Mouse (Mus musculus) MEL (cell line): ENCODE results near the gene Slc6a3. TPM values are rescaled to one million over a fixed set of nuclear protein-coding genes. Genes with fewer than 3 reads are reported as not detected.

Experiments used
- DNase-seq: peaks from one replicate; pipeline ENCODE4 v3.0.0; 2011; ENCODE audit warnings: low read depth, low spot score
- H3K27ac ChIP-seq: 2 replicates; pipeline ENCODE4 v1.5.1; 2012; ENCODE audit warnings: low read depth, mild to moderate bottlenecking, control low read depth, low read length, moderate library complexity; ENCODE audit not compliant: control insufficient read depth
- H3K27me3 ChIP-seq, 2 experiments: fragments of 150-350 bp in 1 of 2; sonication (generic) in 1 of 2; 2 replicates each; pipeline ENCODE4 v1.6.1; 2012; ENCODE audit warnings: low read length in 2 of 2, mild to moderate bottlenecking in 2 of 2, improper control_type of control experiment in 1 of 2, moderate library complexity in 1 of 2; ENCODE audit not compliant: insufficient read depth in 2 of 2, control insufficient read depth in 1 of 2
- H3K36me3 ChIP-seq, 2 experiments: 2 replicates each; pipeline ENCODE4 v1.6.1; 2012 to 2014; ENCODE audit warnings: low read length in 2 of 2, improper control_type of control experiment in 1 of 2, inconsistent platforms in 1 of 2, mild to moderate bottlenecking in 1 of 2; ENCODE audit not compliant: insufficient read depth in 2 of 2, control insufficient read depth in 1 of 2
- H3K4me1 ChIP-seq, 2 experiments: fragments of 150-350 bp in 1 of 2; sonication (generic) in 1 of 2; 2 replicates each; pipeline ENCODE4 v1.6.1; 2012; ENCODE audit warnings: low read length in 2 of 2, improper control_type of control experiment in 1 of 2, mild to moderate bottlenecking in 1 of 2; ENCODE audit not compliant: insufficient read depth in 2 of 2, control insufficient read depth in 1 of 2
- H3K4me3 ChIP-seq, 2 experiments: fragments of 150-350 bp in 1 of 2; sonication (generic) in 1 of 2; 2 replicates each; pipeline ENCODE4 v1.5.1; 2012; ENCODE audit warnings: low read depth in 2 of 2, low read length in 2 of 2, mild to moderate bottlenecking in 2 of 2, moderate library complexity in 2 of 2, control low read depth in 1 of 2, improper control_type of control experiment in 1 of 2; ENCODE audit not compliant: control insufficient read depth in 1 of 2, insufficient read depth in 1 of 2
- H3K79me2 ChIP-seq: 2 replicates; pipeline ENCODE4 v1.6.1; 2012; ENCODE audit warnings: mild to moderate bottlenecking, low read length, moderate library complexity; ENCODE audit not compliant: control insufficient read depth, poor library complexity, insufficient read depth
- H3K9ac ChIP-seq: 2 replicates; pipeline ENCODE4 v1.6.1; 2012; ENCODE audit warnings: low read depth, mild to moderate bottlenecking, control low read depth, low read length, moderate library complexity; ENCODE audit not compliant: control insufficient read depth, poor library complexity, severe bottlenecking
- H3K9me3 ChIP-seq: fragments of 150-350 bp; sonication (generic); replicated peaks from 2 replicates; pipeline ENCODE4 v1.6.1; 2012; ENCODE audit warnings: mild to moderate bottlenecking, low read length, improper control_type of control experiment, moderate library complexity; ENCODE audit not compliant: insufficient read depth
- BHLHE40 ChIP-seq: IDR thresholded peaks from 2 replicates; pipeline ENCODE4 v1.6.1; 2012; ENCODE audit warnings: low read depth, mild to moderate bottlenecking, inconsistent platforms, low read length, improper control_type of control experiment, borderline replicate concordance
- CHD1 ChIP-seq: IDR thresholded peaks from 2 replicates; pipeline ENCODE4 v1.6.1; 2012; ENCODE audit warnings: low read depth, mild to moderate bottlenecking, inconsistent platforms, low read length, improper control_type of control experiment
- CTCF ChIP-seq, 3 experiments: IDR thresholded peaks in 2 of 3; conservative IDR thresholded peaks in 1 of 3; 2 replicates each; pipeline ENCODE4 v1.5.1; 2011 to 2012; ENCODE audit warnings: low read length in 3 of 3, low read depth in 2 of 3, mild to moderate bottlenecking in 2 of 3, improper control_type of control experiment in 1 of 3, inconsistent platforms in 1 of 3, mixed read lengths in 1 of 3, moderate library complexity in 1 of 3; ENCODE audit not compliant: control insufficient read depth in 1 of 3, insufficient read depth in 1 of 3, poor library complexity in 1 of 3, severe bottlenecking in 1 of 3
- GATA1 ChIP-seq: IDR thresholded peaks from 2 replicates; pipeline ENCODE4 v1.6.1; 2011; ENCODE audit warnings: low read depth, low read length, improper control_type of control experiment
- MAFK ChIP-seq: IDR thresholded peaks from 2 replicates; pipeline ENCODE4 v1.6.1; 2011; ENCODE audit warnings: low read depth, mild to moderate bottlenecking, low read length, improper control_type of control experiment, borderline replicate concordance
- MAZ ChIP-seq: IDR thresholded peaks from 2 replicates; pipeline ENCODE4 v1.6.1; 2012; ENCODE audit warnings: low read depth, mild to moderate bottlenecking, inconsistent platforms, low read length, improper control_type of control experiment
- MXI1 ChIP-seq: IDR thresholded peaks from 2 replicates; pipeline ENCODE4 v1.6.1; 2011; ENCODE audit warnings: mild to moderate bottlenecking, low read depth, low read length, improper control_type of control experiment
- MYB ChIP-seq: IDR thresholded peaks from 2 replicates; pipeline ENCODE4 v1.6.1; 2011; ENCODE audit warnings: mild to moderate bottlenecking, low read depth, low read length, improper control_type of control experiment
- NRF1 ChIP-seq: IDR thresholded peaks from 2 replicates; pipeline ENCODE4 v1.6.1; 2014; ENCODE audit warnings: low read depth, mild to moderate bottlenecking, inconsistent platforms, low read length, improper control_type of control experiment, moderate library complexity; ENCODE audit not compliant: poor library complexity, insufficient read depth, severe bottlenecking
- POLR2A ChIP-seq, 2 experiments: IDR thresholded peaks; 2 replicates each; pipeline ENCODE4 v1.6.1; 2011 to 2012; ENCODE audit warnings: low read length in 2 of 2, mild to moderate bottlenecking in 2 of 2, control low read depth in 1 of 2, improper control_type of control experiment in 1 of 2, low read depth in 1 of 2, moderate library complexity in 1 of 2; ENCODE audit not compliant: control insufficient read depth in 1 of 2, insufficient read depth in 1 of 2, poor library complexity in 1 of 2
- RAD21 ChIP-seq: IDR thresholded peaks from 2 replicates; pipeline ENCODE4 v1.6.1; 2011; ENCODE audit warnings: mild to moderate bottlenecking, low read depth, low read length, improper control_type of control experiment
- RCOR1 ChIP-seq: IDR thresholded peaks from 2 replicates; pipeline ENCODE4 v1.6.1; 2012; ENCODE audit warnings: low read depth, mild to moderate bottlenecking, inconsistent platforms, low read length, improper control_type of control experiment
- SMC3 ChIP-seq: IDR thresholded peaks from 2 replicates; pipeline ENCODE4 v1.6.1; 2011; ENCODE audit warnings: low read depth, low read length, improper control_type of control experiment
- USF2 ChIP-seq, 2 experiments: IDR thresholded peaks; 2 replicates each; pipeline ENCODE4 v1.6.1; 2011 to 2012; ENCODE audit warnings: improper control_type of control experiment in 2 of 2, low read length in 2 of 2, borderline replicate concordance in 1 of 2, inconsistent platforms in 1 of 2, low read depth in 1 of 2, mild to moderate bottlenecking in 1 of 2; ENCODE audit not compliant: insufficient read depth in 1 of 2
- ZC3H11A ChIP-seq: IDR thresholded peaks from 2 replicates; pipeline ENCODE4 v1.6.1; 2012; ENCODE audit warnings: low read depth, mild to moderate bottlenecking, inconsistent platforms, low read length, improper control_type of control experiment
- ZMIZ1 ChIP-seq: IDR thresholded peaks from 2 replicates; pipeline ENCODE4 v1.6.1; 2012; ENCODE audit warnings: low read depth, mild to moderate bottlenecking, inconsistent platforms, low read length, improper control_type of control experiment, moderate library complexity
- polyA plus RNA-seq, 2 experiments: library from polyadenylated mRNA; stranded (reverse) in 1 of 2; unstranded in 1 of 2; fragments of >175 nt in 1 of 2; fragments of >200 nt in 1 of 2; gene quantifications; 2 replicates each; pipeline versions ENCODE4 v1.2.1 to v1.2.4; 2012; ENCODE audit warnings: low replicate concordance in 2 of 2, low read depth in 1 of 2; ENCODE audit not compliant: insufficient read length in 2 of 2, insufficient read depth in 1 of 2, missing spikeins in 1 of 2
- total RNA-seq: library from RNA; depleted of rRNA; stranded (reverse); fragments of 300-350 nt; gene quantifications from 2 replicates; pipeline ENCODE4 v1.2.3, GENCODE M21; 2012

Slc6a3 gene
- total and polyA plus RNA-seq, 3 experiments: 0.08 to 0.10 TPM; not detected in 1

GRCm38 (mm10) chr13:73509869-73510268 is 26.7 kb upstream of the Slc6a3 start:
- TF ChIP-seq RCOR1 (no peak), NRF1 (no peak), MAZ (no peak), MXI1 (no peak), CTCF (IDR thresholded peaks at IDR 0.05 in 2 of 3, conservative IDR thresholded peaks at IDR 0.05 in 1 of 3; ENCODE audit: control insufficient read depth in 1 of 3, insufficient read depth in 1 of 3, low read depth in 2 of 3, low read length in 3 of 3, poor library complexity in 1 of 3, severe bottlenecking in 1 of 3) (no peak), ZMIZ1 (no peak), RAD21 (no peak), USF2 (IDR thresholded peaks at IDR 0.05; ENCODE audit: borderline replicate concordance in 1 of 2, insufficient read depth in 1 of 2, low read depth in 1 of 2, low read length in 2 of 2) (no peak), MAFK (no peak), GATA1 (no peak), POLR2A (IDR thresholded peaks at IDR 0.05; ENCODE audit: control insufficient read depth in 1 of 2, insufficient read depth in 1 of 2, low read depth in 1 of 2, low read length in 2 of 2, poor library complexity in 1 of 2) (no peak)
- Histone ChIP-seq H3K9me3 (no peaks in the 10 kb centered on the region), H3K27me3 (no peaks in the 10 kb centered on the region), H3K36me3 (peaks cover 0 to 2% of the 10 kb centered on the region in 2 experiments; a peak in 1 of 4 replicates), H3K4me1 (no peaks in the 10 kb centered on the region), H3K4me3 (no peak overlapping the region), H3K9ac (no peak overlapping the region), H3K79me2 (no peaks in the 10 kb centered on the region), H3K27ac (no peak overlapping the region)
- DNase-seq: no peak

- Histone ChIP-seq H3K9me3 (no peaks in the 10 kb centered on the region), H3K27ac (no peak overlapping the region), H3K4me1 (no peaks in the 10 kb centered on the region), H3K9ac (no peak overlapping the region), H3K4me3 (no peak overlapping the region), H3K79me2 (no peaks in the 10 kb centered on the region), H3K27me3 (no peaks in the 10 kb centered on the region), H3K36me3 (peaks cover 0 to 2% of the 10 kb centered on the region in 2 experiments; a peak in 1 of 4 replicates)
- DNase-seq: peak; percentile 77
- no peak for TF ChIP-seq RCOR1
- no peak for TF ChIP-seq MYB
- TF ChIP-seq CHD1: no peak
- peak; percentile 83 for TF ChIP-seq SMC3
- TF ChIP-seq CTCF (IDR thresholded peaks at IDR 0.05 in 2 of 3, conservative IDR thresholded peaks at IDR 0.05 in 1 of 3; ENCODE audit: control insufficient read depth in 1 of 3, insufficient read depth in 1 of 3, low read depth in 2 of 3, low read length in 3 of 3, poor library complexity in 1 of 3, severe bottlenecking in 1 of 3): peak; percentile 77 to 95 (median 87)
- TF ChIP-seq ZC3H11A: peak; percentile 77
- peak; percentile 93 for TF ChIP-seq RAD21
- no peak for TF ChIP-seq BHLHE40
Observed at GRCm38 (mm10) chr13:73512776-73513673, 23.5 kb upstream of the Slc6a3 start.
